Mouse (Mus musculus) layer of hippocampus, adult 18-20 months (tissue): Measurements from ENCODE around the gene Gmcl1. TPM values are rescaled to one million over a fixed set of nuclear protein-coding genes. Genes with fewer than 3 reads are reported as not detected.

Experiments
- DNase-seq, 2 experiments: peaks; one replicate each; pipeline ENCODE4 v3.0.0; 2022; ENCODE audit warnings: low spot score in 2 of 2
- total RNA-seq, 2 experiments: library from RNA; stranded (reverse); gene quantifications; 2 replicates each; pipeline ENCODE4 v1.2.3; 2021

Gene Gmcl1
- total RNA-seq, 2 experiments from 2014 or later, result 24.7 to 28.5 TPM

GRCm38 (mm10) chr6:86665560-86666307 lies 67.4 kb downstream of the Gmcl1 start:
- DNase-seq, result no peak

GRCm38 (mm10) chr6:86665076-86665475 lies 68.1 kb downstream of the Gmcl1 start:
- DNase-seq, result no peak

- DNase-seq, result no peak
Measured at GRCm38 (mm10) chr6:86660161-86660877, 72.9 kb downstream of the Gmcl1 start.

GRCm38 (mm10) chr6:86658501-86658900 lies 74.7 kb downstream of the Gmcl1 start:
- DNase-seq, result no peak

- DNase-seq, result no peak
Measured at GRCm38 (mm10) chr6:86654270-86654916, 78.8 kb downstream of the Gmcl1 start.

GRCm38 (mm10) chr6:86653026-86653425 lies 80.2 kb downstream of the Gmcl1 start:
- no peak for DNase-seq

GRCm38 (mm10) chr6:86646143-86646542 lies 87.0 kb downstream of the Gmcl1 start:
- DNase-seq, result no peak

GRCm38 (mm10) chr6:86645551-86645950 lies 87.6 kb downstream of the Gmcl1 start:
- no peak for DNase-seq

GRCm38 (mm10) chr6:86644775-86645400 lies 88.3 kb downstream of the Gmcl1 start:
- no peak for DNase-seq

Other genes with a start within 250 kb of the Gmcl1 start
- gene Pcbp1, start 207.1 kb downstream of the Gmcl1 start, total RNA-seq, result 100 to 1,000 TPM; 197 to 204 TPM
- gene Asprv1, start 105.2 kb downstream of the Gmcl1 start, total RNA-seq, result 1 to 10 TPM; 1.2 to 1.8 TPM
- 10 to 100 TPM; 18.6 to 19.0 TPM for gene Mxd1, start 64.2 kb downstream of the Gmcl1 start, total RNA-seq
- gene Snrnp27, start 48.9 kb downstream of the Gmcl1 start, total RNA-seq, result 10 to 100 TPM; 64.8 to 65.2 TPM
- gene Anxa4, start 60.2 kb upstream of the Gmcl1 start, total RNA-seq, result 1 to 10 TPM; 6.7 to 7.2 TPM
- 100 to 1,000 TPM; 414 to 457 TPM for gene Aak1, start 116.1 kb upstream of the Gmcl1 start, total RNA-seq